Mouse (Mus musculus) neural tube, embryonic 13.5 days (tissue): ENCODE measurements around the gene Mdk. TPM values are rescaled to one million over a fixed set of nuclear protein-coding genes. Genes with fewer than 3 reads are reported as not detected.

Experiments used
- ATAC-seq: fragments of 200-750 bp; cut with Nextera tagmentation; 2 replicates; pipeline ENCODE4 v1.8.0; 2017; ENCODE audit warnings: low read depth, mild to moderate bottlenecking, moderate TSS enrichment, moderate library complexity
- H3K27ac ChIP-seq: fragments of 300-500 bp; sonication (generic); replicated peaks from 2 replicates; pipeline ENCODE4 v1.5.1; 2015; ENCODE audit warnings: moderate library complexity, mild to moderate bottlenecking, inconsistent platforms
- H3K27me3 ChIP-seq: fragments of 300-500 bp; sonication (generic); 2 replicates; pipeline ENCODE4 v1.6.1; 2015; ENCODE audit warnings: mild to moderate bottlenecking, inconsistent platforms
- H3K36me3 ChIP-seq: fragments of 300-500 bp; sonication (generic); 2 replicates; pipeline ENCODE4 v1.6.1; 2015; ENCODE audit warnings: mild to moderate bottlenecking, inconsistent platforms
- H3K4me1 ChIP-seq: fragments of 300-500 bp; sonication (generic); replicated peaks from 2 replicates; pipeline ENCODE4 v1.6.1; 2015; ENCODE audit warnings: inconsistent platforms
- H3K4me2 ChIP-seq: fragments of 300-500 bp; sonication (generic); 2 replicates; pipeline ENCODE4 v1.6.1; 2015; ENCODE audit warnings: inconsistent platforms, mild to moderate bottlenecking, moderate library complexity
- H3K4me3 ChIP-seq: fragments of 300-500 bp; sonication (generic); 2 replicates; pipeline ENCODE4 v1.5.1; 2015; ENCODE audit warnings: mild to moderate bottlenecking, inconsistent platforms
- H3K9ac ChIP-seq: fragments of 300-500 bp; sonication (generic); 2 replicates; pipeline ENCODE4 v1.6.1; 2015; ENCODE audit warnings: moderate library complexity, mild to moderate bottlenecking, inconsistent platforms
- H3K9me3 ChIP-seq: fragments of 300-500 bp; sonication (generic); 2 replicates; pipeline ENCODE4 v1.6.1; 2016; ENCODE audit warnings: inconsistent platforms
- WGBS: fragments of 180-500 bp; shearing (Covaris S2); methylation state at CpG from one replicate; pipeline ENCODE4 v1.1.7; 2015; 5-methylcytosine and 5-hydroxymethylcytosine counted together
- polyA plus RNA-seq: library from polyadenylated mRNA; unstranded; fragments of >200 nt; fragmentation: Nextera tagmentation; extraction: Ambion mirVana; gene quantifications from 2 replicates; pipeline ENCODE4 v1.2.1, GENCODE M21; 2015

Mdk gene
- polyA plus RNA-seq, 1 experiment from 2014 or later = 289 TPM

DNA sequence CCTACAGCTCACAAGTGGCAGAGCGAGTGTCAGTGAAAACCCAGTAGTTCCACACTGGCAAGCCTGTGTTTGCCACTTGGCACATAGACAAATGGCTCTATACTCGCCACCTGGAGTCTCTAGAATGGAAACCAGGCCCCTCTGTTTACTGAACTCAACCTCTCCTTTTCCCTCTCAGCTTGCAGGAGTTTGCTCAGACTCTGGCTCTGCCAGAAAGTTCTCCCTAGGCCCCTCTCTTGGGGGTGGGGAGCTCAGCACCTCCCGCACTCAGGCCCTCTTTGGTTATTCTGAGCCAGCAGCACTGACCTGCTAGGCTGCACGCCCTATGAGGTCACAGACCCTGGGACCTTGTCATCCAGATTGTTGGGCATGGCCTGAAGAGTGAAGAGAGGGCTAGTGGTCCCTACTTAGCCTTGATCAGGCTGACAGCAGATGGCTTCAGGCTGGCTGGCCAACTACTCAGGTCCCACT, 23.1 kb upstream of the Mdk start:
- Histone ChIP-seq H3K27me3 (no peaks in the 10 kb centered on the region), H3K36me3 (no peaks in the 10 kb centered on the region), H3K4me2 (no peak overlapping the region), H3K27ac (no peak overlapping the region), H3K4me1 (peaks cover 61% of the 10 kb centered on the region), H3K4me3 (no peak overlapping the region), H3K9ac (no peak overlapping the region), H3K9me3 (no peaks in the 10 kb centered on the region)
- 81% methylated on average over 4 of the region's 4 CpGs for WGBS
- no peak for ATAC-seq

DNA sequence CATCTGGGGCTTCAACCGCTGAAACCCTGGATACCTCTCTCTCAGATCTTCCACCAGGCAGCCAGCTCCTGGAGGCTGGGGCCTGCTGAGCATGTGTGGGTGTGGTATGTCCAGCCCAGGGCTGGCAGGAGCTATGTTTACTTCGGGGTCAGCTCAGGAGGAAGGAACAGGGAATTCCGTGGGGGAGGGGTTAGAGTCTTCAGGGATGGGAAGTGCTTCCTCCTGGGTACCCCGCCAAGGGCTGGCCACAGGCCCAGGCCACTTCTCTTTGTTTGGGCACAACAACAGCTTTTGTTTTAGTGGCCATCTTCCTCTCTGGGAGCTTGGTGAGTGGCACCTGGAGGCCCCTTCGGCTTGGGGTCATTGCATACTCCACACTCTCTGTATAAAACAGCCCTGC, 21.7 kb upstream of the Mdk start:
- 22% methylated on average over 5 of the region's 5 CpGs for WGBS
- Histone ChIP-seq H3K4me3 (no peak overlapping the region), H3K4me2 (no peak overlapping the region), H3K27ac (peak overlapping the region; percentile 28), H3K4me1 (peaks cover 61% of the 10 kb centered on the region), H3K27me3 (no peaks in the 10 kb centered on the region), H3K9ac (no peak overlapping the region), H3K9me3 (no peaks in the 10 kb centered on the region), H3K36me3 (no peaks in the 10 kb centered on the region)
- no peak for ATAC-seq

DNA sequence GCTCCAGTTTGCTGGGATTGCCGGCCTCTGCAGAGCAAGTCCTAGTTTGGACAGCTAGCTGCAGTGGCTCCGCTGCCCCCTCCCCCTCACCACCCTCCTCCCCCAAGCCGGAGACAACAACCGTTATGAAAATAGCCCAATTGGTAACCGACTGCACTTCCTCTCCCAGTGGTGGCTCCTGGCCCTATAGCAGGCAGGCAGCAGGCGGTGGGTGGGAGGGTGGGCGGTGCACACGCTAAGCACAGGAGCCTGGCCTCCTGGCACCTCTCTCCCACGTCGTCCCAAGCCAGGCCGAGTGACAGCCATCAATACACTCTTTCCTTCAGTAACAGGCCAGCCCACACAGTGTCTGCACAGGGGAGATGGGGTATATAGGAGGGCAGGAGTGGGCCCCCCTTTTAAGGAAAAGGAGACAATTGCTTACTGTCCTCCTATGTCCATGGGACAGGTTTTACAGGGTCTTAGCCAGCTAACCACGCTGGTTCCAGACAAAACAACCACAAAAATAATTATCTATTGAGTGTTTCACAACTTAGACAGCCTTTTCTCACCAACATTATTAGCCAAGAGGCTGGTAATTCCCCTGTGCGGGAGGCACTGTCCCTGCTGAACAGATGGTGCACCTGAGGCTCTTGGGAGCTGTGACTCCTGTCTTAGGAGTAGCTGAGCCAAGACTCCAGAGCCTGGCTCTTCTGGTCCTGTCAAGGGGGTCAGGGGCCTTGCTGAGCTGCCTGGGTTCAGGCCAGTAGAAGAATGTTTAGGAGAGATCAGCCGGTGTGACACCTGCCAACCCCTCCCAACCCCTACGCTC, 18.4 kb upstream of the Mdk start:
- H3K4me1 ChIP-seq = peaks cover 73% of the 10 kb centered on the region
- H3K4me3 ChIP-seq = 0 out of 2 replicates have a peak overlapping the region, but pooled peaks have one; percentile 6
- no peaks in the 10 kb centered on the region for H3K36me3 ChIP-seq
- no peaks in the 10 kb centered on the region for H3K9me3 ChIP-seq
- H3K4me2 ChIP-seq = peak overlapping the region; percentile 42
- peak overlapping the region; percentile 62 for H3K9ac ChIP-seq
- ATAC-seq = peak; percentile 41
- peak overlapping the region; percentile 76 for H3K27ac ChIP-seq
- WGBS = 12% methylated on average over 15 of the region's 15 CpGs
- H3K27me3 ChIP-seq = no peaks in the 10 kb centered on the region

DNA sequence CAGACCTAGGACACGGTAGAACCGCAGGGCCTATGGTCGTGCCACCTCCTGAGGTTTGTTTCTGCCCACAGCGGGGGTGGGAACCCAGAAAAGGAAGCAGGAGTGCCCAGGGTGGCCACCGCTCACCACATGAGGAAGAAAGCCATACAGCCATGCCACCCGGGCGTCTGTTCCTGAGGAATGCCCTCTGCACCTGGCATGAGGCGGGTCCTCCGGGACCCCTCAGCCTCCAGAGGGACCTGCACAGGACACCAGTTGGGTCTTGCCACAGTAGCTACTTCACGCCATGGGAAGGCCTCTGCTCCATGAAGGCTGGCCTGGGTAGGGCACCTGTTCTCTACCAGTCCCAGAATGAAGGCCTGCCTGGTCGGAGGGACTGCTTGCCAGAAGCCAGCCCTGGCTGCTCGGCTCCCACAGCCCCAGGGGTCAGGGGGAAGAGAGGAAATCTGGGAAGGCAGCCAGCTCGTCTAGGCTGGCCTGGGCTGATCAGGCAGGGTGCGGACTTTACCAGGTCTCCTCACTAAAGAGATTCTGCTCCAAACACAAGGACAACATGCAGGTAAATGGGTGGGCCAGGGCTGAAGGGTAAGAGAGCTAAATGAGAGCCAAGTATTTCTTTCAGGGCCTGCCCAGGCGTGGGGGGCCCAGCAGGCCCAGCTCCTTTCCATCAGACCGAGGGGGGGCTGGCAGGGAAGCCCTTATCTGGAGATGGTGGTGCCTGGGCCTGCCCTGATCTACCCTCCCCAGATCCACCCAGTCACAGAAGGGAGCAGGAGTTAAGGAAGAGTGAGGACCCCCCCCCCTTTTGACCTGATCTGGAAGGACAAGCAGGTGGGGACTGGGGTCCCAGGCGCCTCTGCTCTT, 17.5 kb upstream of the Mdk start:
- peak overlapping the region; percentile 42 for H3K4me2 ChIP-seq
- H3K36me3 ChIP-seq = no peaks in the 10 kb centered on the region
- no peaks in the 10 kb centered on the region for H3K27me3 ChIP-seq
- no peaks in the 10 kb centered on the region for H3K9me3 ChIP-seq
- ATAC-seq = peak; percentile 22; the same call in 1 of the 2 replicates
- peak overlapping the region; percentile 76 for H3K27ac ChIP-seq
- WGBS = 63% methylated on average over 17 of the region's 17 CpGs
- 0 out of 2 replicates have a peak overlapping the region, but pooled peaks have one; percentile 6 for H3K4me3 ChIP-seq
- H3K9ac ChIP-seq = peak overlapping the region; percentile 62
- peaks cover 71% of the 10 kb centered on the region for H3K4me1 ChIP-seq

DNA sequence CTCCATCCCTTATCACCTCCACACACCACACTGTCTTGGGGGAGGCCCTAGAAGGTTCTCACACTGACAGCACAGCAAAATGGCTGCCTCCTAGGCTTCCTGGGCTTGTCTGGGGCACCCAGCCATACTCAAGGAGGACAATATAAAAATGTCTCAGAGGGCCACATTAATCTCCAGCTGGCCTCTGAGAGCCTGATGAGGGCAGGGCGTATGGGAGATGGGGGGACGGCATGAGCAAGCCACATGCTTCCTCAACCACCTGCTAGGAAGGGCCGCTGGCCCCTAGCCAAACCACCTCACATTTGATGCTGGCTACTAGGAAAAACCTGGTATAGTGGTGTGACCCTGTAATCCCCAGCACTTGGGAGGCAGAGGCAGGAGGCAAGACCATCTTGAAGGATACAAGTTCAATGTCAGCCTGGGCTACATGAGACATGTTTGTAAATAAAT, 16.7 kb upstream of the Mdk start:
- peaks cover 68% of the 10 kb centered on the region for H3K4me1 ChIP-seq
- H3K4me2 ChIP-seq = no peak overlapping the region
- ATAC-seq = no peak
- no peaks in the 10 kb centered on the region for H3K36me3 ChIP-seq
- 62% methylated on average over 3 of the region's 3 CpGs for WGBS
- H3K27me3 ChIP-seq = no peaks in the 10 kb centered on the region
- H3K27ac ChIP-seq = no peak overlapping the region
- H3K9me3 ChIP-seq = no peaks in the 10 kb centered on the region
- H3K9ac ChIP-seq = no peak overlapping the region
- no peak overlapping the region for H3K4me3 ChIP-seq

DNA sequence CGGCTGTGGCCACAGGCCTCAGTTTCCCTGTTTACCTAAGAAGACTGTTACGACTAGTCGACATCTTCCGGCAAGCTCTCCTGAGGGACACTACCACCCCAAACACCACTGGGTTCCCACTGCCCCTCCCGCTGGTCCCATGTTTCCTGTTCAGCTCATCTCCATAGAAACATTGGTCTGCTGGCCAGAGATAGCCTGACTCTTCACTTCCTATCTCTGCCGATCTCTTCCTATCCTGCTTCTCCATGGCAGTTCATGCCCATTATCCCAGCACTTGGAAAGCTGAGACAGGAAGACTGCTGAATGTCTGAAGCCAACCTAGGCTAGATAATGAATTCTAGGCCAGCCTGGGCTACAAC, 16.0 kb upstream of the Mdk start:
- H3K27me3 ChIP-seq = no peaks in the 10 kb centered on the region
- ATAC-seq = no peak
- peaks cover 62% of the 10 kb centered on the region for H3K4me1 ChIP-seq
- peak overlapping the region; percentile 76 for H3K27ac ChIP-seq
- H3K9ac ChIP-seq = no peak overlapping the region
- 75% methylated on average over 6 of the region's 6 CpGs for WGBS
- no peaks in the 10 kb centered on the region for H3K36me3 ChIP-seq
- no peak overlapping the region for H3K4me3 ChIP-seq
- H3K4me2 ChIP-seq = no peak overlapping the region
- H3K9me3 ChIP-seq = no peaks in the 10 kb centered on the region

DNA sequence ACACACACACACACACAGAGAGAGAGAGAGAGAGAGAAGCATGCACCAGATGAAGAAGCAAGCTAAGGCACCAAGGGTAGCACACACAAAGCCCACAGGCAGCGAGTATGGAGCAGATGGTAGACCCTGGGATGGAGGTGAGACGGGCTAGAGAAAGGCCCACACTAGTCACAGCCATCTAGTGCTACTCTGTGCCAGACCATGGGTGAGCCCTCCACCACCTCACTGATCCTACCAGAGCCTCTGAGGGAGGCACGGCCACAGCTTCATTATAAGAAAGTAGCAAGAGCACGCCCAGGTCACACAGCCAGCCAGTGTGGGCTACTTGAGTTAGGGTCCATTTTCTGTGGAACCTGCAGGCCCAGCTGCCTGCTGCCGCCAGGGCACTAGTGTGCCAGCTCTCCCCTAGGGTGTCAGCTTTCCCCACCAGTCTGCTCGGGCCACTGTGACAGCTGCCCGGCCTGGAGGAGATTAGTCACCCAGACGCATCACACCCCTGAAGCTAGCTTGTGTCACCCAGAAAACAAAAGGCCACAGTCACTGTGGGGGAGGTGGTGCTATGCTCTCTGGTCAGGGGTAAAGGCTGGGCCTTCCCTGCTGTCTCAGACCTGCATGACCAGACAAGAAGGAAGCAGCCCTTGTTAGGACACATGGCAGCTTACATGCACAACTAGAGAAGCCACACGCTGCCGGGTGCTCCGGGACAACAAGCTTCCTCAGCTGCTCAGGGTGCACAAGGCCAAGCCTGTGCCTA, 15.5 kb upstream of the Mdk start:
- no peak for ATAC-seq
- Histone ChIP-seq H3K4me1 (peaks cover 62% of the 10 kb centered on the region), H3K4me3 (no peak overlapping the region), H3K4me2 (no peak overlapping the region), H3K9me3 (no peaks in the 10 kb centered on the region), H3K27me3 (no peaks in the 10 kb centered on the region), H3K27ac (peak overlapping the region; percentile 76), H3K36me3 (no peaks in the 10 kb centered on the region), H3K9ac (0 out of 2 replicates have a peak overlapping the region, but pooled peaks have one; percentile 38)
- WGBS = 49% methylated on average over 11 of the region's 11 CpGs

DNA sequence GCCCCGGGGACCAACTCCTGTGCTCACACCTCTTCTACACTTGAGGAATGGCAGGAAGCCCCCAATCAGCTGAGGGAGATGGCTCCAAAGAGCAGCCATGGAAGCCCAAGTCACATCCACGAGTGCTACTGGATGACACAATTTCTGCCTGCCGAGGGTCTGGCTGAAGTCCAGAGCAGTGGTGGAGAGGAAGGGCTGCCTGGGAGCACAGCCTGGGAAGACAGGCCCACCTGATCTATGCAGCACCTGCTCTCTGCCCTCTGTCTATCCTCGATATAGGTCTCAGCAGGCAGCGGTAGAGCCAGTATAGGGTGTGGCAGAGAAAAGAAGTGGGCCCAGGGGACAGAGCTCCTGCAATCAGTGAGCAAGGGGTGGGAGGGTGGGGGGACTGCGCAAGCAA, 14.7 kb upstream of the Mdk start:
- 0 out of 2 replicates have a peak overlapping the region, but pooled peaks have one; percentile 38 for H3K9ac ChIP-seq
- H3K4me1 ChIP-seq = peaks cover 62% of the 10 kb centered on the region
- peak overlapping the region; percentile 76; the same call in 1 of the 2 replicates for H3K27ac ChIP-seq
- ATAC-seq = no peak
- H3K4me2 ChIP-seq = no peak overlapping the region
- no peaks in the 10 kb centered on the region for H3K9me3 ChIP-seq
- WGBS = 48% methylated on average over 6 of the region's 6 CpGs
- no peaks in the 10 kb centered on the region for H3K27me3 ChIP-seq
- H3K36me3 ChIP-seq = no peaks in the 10 kb centered on the region
- no peak overlapping the region for H3K4me3 ChIP-seq

DNA sequence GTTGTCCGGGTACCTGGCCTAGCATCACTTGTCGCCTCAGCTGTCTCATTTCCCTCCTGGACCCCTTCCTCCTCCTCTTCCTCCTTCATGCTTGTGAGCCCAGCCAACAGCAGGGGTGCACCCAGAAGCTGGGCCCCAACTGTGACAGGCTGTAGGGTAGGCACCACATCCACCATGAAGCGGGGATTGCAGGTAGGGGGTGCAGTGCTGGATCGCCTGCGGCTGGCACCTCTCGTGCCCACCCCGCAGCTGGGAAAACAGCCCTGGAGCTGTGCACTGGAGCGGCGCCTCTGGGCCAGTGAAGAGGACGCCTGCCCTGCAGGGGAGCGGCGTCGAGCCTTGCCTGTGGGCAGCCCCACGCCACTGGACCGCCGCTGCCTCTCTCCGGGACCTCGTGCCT, 13.4 kb upstream of the Mdk start, which contains the start of gene Gm9821:
Gene Gm9821, plus strand, starts transcription at position 221 of the 400 bp plus-strand sequence.
- 85% methylated on average over 18 of the region's 18 CpGs for WGBS
- Histone ChIP-seq H3K4me1 (peaks cover 58% of the 10 kb centered on the region), H3K36me3 (peaks cover 4% of the 10 kb centered on the region; the same call in 1 of the 2 replicates), H3K27me3 (no peaks in the 10 kb centered on the region), H3K4me2 (no peak within 1 kb of the TSS), H3K9me3 (no peaks in the 10 kb centered on the region), H3K4me3 (no peak within 1 kb of the TSS), H3K27ac (peak within 1 kb of the TSS; percentile 76; the same call in 1 of the 2 replicates), H3K9ac (peak within 1 kb of the TSS; percentile 49)
- no peak for ATAC-seq

DNA sequence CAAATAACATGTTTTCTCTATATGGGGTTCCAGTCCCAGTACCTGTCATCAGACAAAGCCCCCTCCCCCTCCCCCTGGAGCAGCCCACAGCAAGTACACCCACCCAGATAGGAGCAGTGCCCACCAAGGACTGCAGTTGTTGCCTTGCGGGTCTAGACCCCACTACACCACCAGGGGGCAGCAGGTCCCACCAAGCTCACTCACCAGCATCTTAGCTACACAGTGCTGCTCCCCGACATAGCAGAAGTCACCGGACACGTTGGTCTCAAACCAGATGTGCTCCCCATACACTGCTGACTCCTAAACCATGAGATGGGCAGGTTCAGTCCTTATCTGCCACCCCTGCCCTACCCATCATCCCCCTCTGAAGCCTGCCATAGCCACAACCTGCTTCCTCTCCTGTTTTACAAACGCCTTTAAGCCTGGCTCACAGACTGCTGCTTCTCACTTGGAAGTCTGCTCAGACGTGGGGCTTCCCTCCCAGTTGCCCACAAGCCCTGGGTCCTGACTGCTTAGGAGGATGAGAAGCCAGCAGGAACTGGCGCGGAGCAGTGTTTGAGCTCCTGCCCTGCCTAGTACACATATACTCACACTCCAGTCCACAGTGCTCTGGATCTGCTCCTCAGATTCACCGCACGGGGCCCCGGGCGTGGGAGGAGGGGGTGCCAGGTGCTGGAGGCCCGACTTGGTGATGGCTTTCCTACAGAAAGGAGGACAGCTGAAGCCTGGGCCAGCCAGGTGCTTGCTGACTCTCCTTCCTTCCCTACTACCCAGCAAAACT, 12.3 kb upstream of the Mdk start:
- peak; percentile 80 for ATAC-seq
- H3K9ac ChIP-seq = peak overlapping the region; percentile 49
- H3K36me3 ChIP-seq = peaks cover 15% of the 10 kb centered on the region

DNA sequence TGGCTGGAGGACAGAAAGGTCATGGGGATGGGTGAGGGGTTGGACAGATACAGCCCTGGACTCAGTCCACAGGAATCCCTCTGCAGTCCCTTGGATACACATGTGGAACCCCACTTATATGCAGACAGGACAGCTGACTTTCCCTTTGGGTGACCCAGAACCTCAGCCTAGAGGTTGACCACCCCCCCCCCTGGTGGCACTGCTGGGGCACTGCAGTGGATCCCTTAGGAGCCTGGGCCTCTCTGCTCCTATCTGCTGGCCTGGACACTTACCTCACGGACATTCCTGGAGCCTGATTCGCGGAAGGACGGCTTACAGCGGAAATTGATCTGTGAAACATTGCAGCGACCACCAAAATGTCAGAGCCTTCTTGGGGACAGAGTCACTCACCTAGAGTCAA, 10.3 kb upstream of the Mdk start:
- ATAC-seq = no peak
- Histone ChIP-seq H3K4me3 (no peak overlapping the region), H3K27ac (no peak overlapping the region), H3K36me3 (peaks cover 35% of the 10 kb centered on the region), H3K9ac (no peak overlapping the region), H3K9me3 (no peaks in the 10 kb centered on the region), H3K4me2 (no peak overlapping the region), H3K4me1 (peaks cover 27% of the 10 kb centered on the region), H3K27me3 (no peaks in the 10 kb centered on the region)
- WGBS = 76% methylated on average over 6 of the region's 6 CpGs

More for the DNA sequence above, 12.3 kb upstream of the Mdk start:
- no peaks in the 10 kb centered on the region for H3K27me3 ChIP-seq
- no peak overlapping the region for H3K4me2 ChIP-seq
- no peak overlapping the region for H3K27ac ChIP-seq
- H3K4me1 ChIP-seq = peaks cover 47% of the 10 kb centered on the region
- no peaks in the 10 kb centered on the region for H3K9me3 ChIP-seq
- 49% methylated on average over 13 of the region's 13 CpGs for WGBS
- H3K4me3 ChIP-seq = no peak overlapping the region
